Mouse (Mus musculus) stomach, embryonic 14.5 days (tissue): ENCODE measurements around the gene Adrb1. TPM values are rescaled to one million over a fixed set of nuclear protein-coding genes. Genes with fewer than 3 reads are reported as not detected.

ENCODE experiments used
- ATAC-seq: fragments of 200-750 bp; cut with Nextera tagmentation; 2 replicates; pipeline ENCODE4 v1.8.0; 2017; ENCODE audit warnings: low read depth, moderate TSS enrichment; ENCODE audit not compliant: insufficient number of reproducible peaks, insufficient read depth, low FRiP score
- H3K27ac ChIP-seq: fragments of 300-500 bp; sonication (generic); 2 replicates; pipeline ENCODE4 v1.5.1; 2014; ENCODE audit warnings: mild to moderate bottlenecking, low read length, moderate library complexity, mixed read lengths
- H3K27me3 ChIP-seq: fragments of 300-500 bp; sonication (generic); 2 replicates; pipeline ENCODE4 v1.6.1; 2014; ENCODE audit warnings: low read length, control low read depth, mixed read lengths; ENCODE audit not compliant: control insufficient read depth, insufficient read depth
- H3K36me3 ChIP-seq: fragments of 300-500 bp; sonication (generic); 2 replicates; pipeline ENCODE4 v1.6.1; 2014; ENCODE audit warnings: mild to moderate bottlenecking, control low read depth, low read length, moderate library complexity, mixed read lengths; ENCODE audit not compliant: control insufficient read depth, insufficient read depth
- H3K4me1 ChIP-seq: fragments of 300-500 bp; sonication (generic); 2 replicates; pipeline ENCODE4 v1.6.1; 2014; ENCODE audit warnings: low read length, control low read depth, mixed read lengths; ENCODE audit not compliant: control insufficient read depth, insufficient read depth
- H3K4me2 ChIP-seq: fragments of 300-500 bp; sonication (generic); replicated peaks from 2 replicates; pipeline ENCODE4 v1.6.1; 2014; ENCODE audit warnings: low read depth, low read length, control low read depth
- H3K4me3 ChIP-seq: fragments of 300-500 bp; sonication (generic); 2 replicates; pipeline ENCODE4 v1.5.1; 2014; ENCODE audit warnings: low read depth, low read length, control low read depth
- H3K9ac ChIP-seq: fragments of 300-500 bp; sonication (generic); replicated peaks from 2 replicates; pipeline ENCODE4 v1.6.1; 2014; ENCODE audit warnings: low read depth, mild to moderate bottlenecking, control low read depth, low read length, moderate library complexity, mixed read lengths
- H3K9me3 ChIP-seq: fragments of 300-500 bp; sonication (generic); 2 replicates; pipeline ENCODE4 v1.6.1; 2016; ENCODE audit warnings: low read depth, low read length, control low read depth; ENCODE audit not compliant: control insufficient read depth
- whole genome bisulfite sequencing: fragments of 180-500 bp; shearing (Covaris S2); extraction: QIAGEN DNeasy Blood & Tissue Kit; methylation state at CpG from one replicate; pipeline ENCODE4 v1.1.7; 2014; 5-methylcytosine and 5-hydroxymethylcytosine counted together
- polyA plus RNA-seq: library from polyadenylated mRNA; unstranded; fragments of >200 nt; fragmentation: Nextera tagmentation; extraction: Ambion mirVana; gene quantifications from 2 replicates; pipeline ENCODE4 v1.2.1, GENCODE M21; 2014

Adrb1 gene
- polyA plus RNA-seq, 1 experiment from 2014 or later: 1.2 TPM

DNA sequence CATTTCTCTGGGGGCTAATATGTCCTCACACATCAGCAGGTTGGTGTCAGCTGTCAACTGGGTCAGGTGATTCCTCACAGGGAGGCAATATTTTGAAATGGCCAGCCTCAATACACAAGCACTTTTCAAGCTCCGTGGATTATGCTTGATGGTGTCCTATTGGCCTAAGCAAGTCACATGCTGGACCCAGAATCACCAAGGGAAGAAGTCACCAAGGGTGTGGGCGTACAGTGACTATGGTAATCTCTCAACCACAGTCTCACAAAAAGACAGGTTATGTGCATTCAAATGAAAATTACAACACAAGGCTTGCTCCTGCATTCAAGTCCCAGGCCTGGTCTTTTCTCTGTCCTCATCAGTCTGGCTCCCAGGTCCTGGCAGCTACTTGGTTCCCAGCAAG lies 39.7 kb downstream of the Adrb1 start:
- H3K27ac ChIP-seq: no peak overlapping the region
- WGBS: 73% methylated on average over 2 of the region's 2 CpGs
- no peak overlapping the region for H3K4me3 ChIP-seq
- no peak for ATAC-seq
- no peaks in the 10 kb centered on the region for H3K27me3 ChIP-seq
- H3K4me1 ChIP-seq: no peaks in the 10 kb centered on the region
- no peaks in the 10 kb centered on the region for H3K9me3 ChIP-seq
- H3K4me2 ChIP-seq: no peak overlapping the region
- no peak overlapping the region for H3K9ac ChIP-seq
- no peaks in the 10 kb centered on the region for H3K36me3 ChIP-seq

DNA sequence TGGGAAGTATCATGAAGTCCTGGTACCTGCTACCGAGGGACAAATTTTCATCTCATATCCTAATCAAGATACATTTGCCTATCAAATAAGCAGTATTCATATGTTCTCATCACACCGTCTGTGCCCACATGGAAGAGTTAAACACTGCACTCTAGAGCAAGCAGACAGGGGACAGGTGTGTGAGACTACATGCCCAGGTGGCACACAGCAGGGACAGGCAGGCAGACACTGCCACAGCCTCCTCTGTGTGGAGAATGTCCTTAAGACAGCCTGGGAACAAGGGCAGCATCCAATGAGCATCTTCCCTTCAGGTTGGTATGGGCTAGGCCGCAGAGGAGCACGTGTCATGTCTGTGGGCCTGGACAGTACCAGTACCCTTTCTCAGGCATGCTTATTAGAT lies 40.7 kb downstream of the Adrb1 start:
- WGBS: 94% methylated on average over 4 of the region's 4 CpGs
- Histone ChIP-seq H3K4me1 (no peaks in the 10 kb centered on the region), H3K27ac (no peak overlapping the region), H3K27me3 (no peaks in the 10 kb centered on the region), H3K4me2 (no peak overlapping the region), H3K9ac (no peak overlapping the region), H3K36me3 (no peaks in the 10 kb centered on the region), H3K4me3 (no peak overlapping the region), H3K9me3 (no peaks in the 10 kb centered on the region)
- no peak for ATAC-seq

DNA sequence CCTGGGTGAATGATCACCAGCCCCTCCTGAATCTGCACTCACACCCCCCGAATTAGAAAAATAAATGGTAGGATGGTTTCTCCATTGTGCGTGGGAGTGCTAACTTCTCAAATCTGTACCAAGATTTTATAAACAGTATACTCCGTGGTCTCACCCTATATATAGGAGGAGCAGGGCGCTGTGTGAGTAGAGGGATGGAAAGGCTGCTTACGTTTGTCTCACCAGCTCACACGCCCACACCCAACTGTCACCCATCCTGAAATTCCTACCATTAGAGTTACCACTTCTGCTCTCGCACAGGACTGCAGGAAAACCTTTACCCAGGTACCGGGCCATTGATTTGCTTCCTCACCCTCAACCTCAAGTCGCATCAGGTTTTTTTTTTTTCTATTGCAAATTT lies 47.0 kb downstream of the Adrb1 start:
- WGBS: 85% methylated on average over 9 of the region's 9 CpGs
- Histone ChIP-seq H3K9me3 (no peaks in the 10 kb centered on the region), H3K4me1 (no peaks in the 10 kb centered on the region), H3K4me2 (no peak overlapping the region), H3K27ac (no peak overlapping the region), H3K27me3 (no peaks in the 10 kb centered on the region), H3K36me3 (no peaks in the 10 kb centered on the region), H3K9ac (no peak overlapping the region), H3K4me3 (no peak overlapping the region)
- ATAC-seq: no peak

DNA sequence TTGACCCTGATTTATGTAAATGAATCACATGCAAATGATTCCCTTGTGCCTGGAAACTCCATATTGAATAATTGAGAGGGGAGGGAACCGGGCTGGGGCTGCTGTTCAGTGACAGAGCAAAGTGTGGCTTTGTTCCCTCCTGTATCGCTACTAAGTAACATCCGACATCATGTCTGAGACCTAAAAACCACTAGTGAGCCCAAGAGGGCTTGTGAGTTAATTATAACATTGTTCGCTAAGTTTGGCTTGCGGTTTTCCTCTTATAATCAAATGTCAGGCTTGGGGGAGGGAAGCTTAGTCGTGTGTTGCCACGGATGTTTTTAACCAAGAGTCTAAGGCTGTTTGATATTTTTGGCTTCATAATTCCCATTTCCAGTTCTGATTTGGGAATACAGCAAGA lies 50.2 kb downstream of the Adrb1 start:
- no peaks in the 10 kb centered on the region for H3K36me3 ChIP-seq
- H3K4me3 ChIP-seq: no peak overlapping the region
- H3K4me2 ChIP-seq: no peak overlapping the region
- ATAC-seq: no peak
- H3K4me1 ChIP-seq: no peaks in the 10 kb centered on the region; the same call in 1 of the 2 replicates
- WGBS: 83% methylated on average over 7 of the region's 7 CpGs
- no peak overlapping the region for H3K9ac ChIP-seq
- no peaks in the 10 kb centered on the region for H3K27me3 ChIP-seq
- no peak overlapping the region for H3K27ac ChIP-seq
- H3K9me3 ChIP-seq: no peaks in the 10 kb centered on the region

DNA sequence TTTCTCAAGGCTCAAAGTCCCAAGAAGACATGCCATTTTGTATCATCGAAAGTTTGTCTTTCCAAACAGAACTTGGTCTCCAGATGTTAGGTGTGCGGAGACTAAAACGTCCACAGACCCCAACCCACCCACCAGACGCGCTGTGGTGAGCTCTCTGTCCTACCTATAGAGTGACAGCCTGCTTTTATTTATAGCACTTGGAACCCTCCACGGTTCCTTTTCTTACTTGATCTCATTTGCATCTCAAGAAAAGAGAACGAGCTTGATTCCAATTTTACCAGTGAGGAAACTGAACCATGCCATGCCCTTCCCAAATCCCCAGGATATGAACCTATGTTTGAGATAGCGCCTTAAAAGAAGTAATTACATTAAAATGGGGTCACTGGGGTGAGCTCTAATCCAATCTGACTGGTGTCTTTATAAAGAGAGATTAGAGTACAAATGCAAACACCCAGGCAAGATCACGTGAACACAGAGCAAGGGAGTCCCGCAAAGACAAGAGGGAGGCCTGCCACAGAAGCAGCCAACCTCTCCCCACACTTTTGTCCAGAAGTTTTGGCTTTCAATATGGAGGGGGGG lies 51.5 kb downstream of the Adrb1 start:
- Histone ChIP-seq H3K9ac (no peak overlapping the region), H3K4me1 (no peaks in the 10 kb centered on the region; the same call in 1 of the 2 replicates), H3K36me3 (no peaks in the 10 kb centered on the region), H3K27me3 (no peaks in the 10 kb centered on the region), H3K27ac (no peak overlapping the region), H3K4me2 (no peak overlapping the region), H3K4me3 (no peak overlapping the region), H3K9me3 (no peaks in the 10 kb centered on the region)
- ATAC-seq: no peak
- WGBS: 72% methylated on average over 10 of the region's 10 CpGs

DNA sequence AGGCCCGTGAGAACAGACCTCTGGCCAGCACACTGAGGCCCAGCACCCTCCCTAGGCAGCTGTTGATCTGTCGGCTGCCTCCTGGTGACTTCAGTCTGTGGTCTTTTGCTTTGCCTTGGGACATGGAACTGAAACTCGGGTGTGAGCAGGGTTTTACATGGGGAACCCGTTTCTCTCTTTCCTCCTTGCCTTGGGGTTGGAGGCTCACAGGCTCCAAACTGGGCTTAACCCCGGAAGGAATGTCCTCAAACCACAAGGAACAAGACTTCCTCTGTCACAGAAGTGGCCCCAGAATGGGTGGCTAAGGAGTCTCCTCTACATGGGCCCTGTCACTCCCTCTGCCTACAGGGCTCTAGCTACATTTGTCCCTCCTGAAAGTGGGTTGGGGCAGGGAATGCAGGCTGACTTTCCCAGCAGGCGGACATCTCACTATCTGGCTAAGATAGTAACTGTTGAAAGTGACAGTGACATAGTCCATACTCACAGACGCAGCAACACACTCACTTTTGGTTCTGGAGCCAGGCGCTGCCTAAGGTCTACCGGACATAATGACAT lies 52.5 kb downstream of the Adrb1 start:
- ATAC-seq: no peak
- Histone ChIP-seq H3K36me3 (no peaks in the 10 kb centered on the region), H3K4me2 (no peak overlapping the region), H3K4me1 (no peaks in the 10 kb centered on the region; the same call in 1 of the 2 replicates), H3K27ac (no peak overlapping the region), H3K27me3 (no peaks in the 10 kb centered on the region), H3K9me3 (no peaks in the 10 kb centered on the region), H3K9ac (no peak overlapping the region), H3K4me3 (no peak overlapping the region)
- 73% methylated on average over 9 of the region's 9 CpGs for WGBS

GRCm38 (mm10) chr19:56774971-56775892 lies 53.2 kb downstream of the Adrb1 start:
- WGBS: 36% methylated on average over 24 of the region's 24 CpGs
- Histone ChIP-seq H3K9ac (no peak overlapping the region; the same call in 1 of the 2 replicates), H3K9me3 (no peaks in the 10 kb centered on the region), H3K36me3 (no peaks in the 10 kb centered on the region), H3K27me3 (no peaks in the 10 kb centered on the region), H3K27ac (no peak overlapping the region), H3K4me2 (peak overlapping the region; percentile 46), H3K4me3 (peak overlapping the region; percentile 24), H3K4me1 (no peaks in the 10 kb centered on the region; the same call in 1 of the 2 replicates)
- ATAC-seq: no peak; the same call in 1 of the 2 replicates

- WGBS: 3% methylated on average over 18 of the region's 18 CpGs
- Histone ChIP-seq H3K4me1 (no peaks in the 10 kb centered on the region; the same call in 1 of the 2 replicates), H3K9me3 (no peaks in the 10 kb centered on the region), H3K9ac (no peak overlapping the region; the same call in 1 of the 2 replicates), H3K27me3 (no peaks in the 10 kb centered on the region), H3K4me2 (peak overlapping the region; percentile 46), H3K36me3 (no peaks in the 10 kb centered on the region), H3K27ac (no peak overlapping the region), H3K4me3 (peak overlapping the region; percentile 24)
- peak; percentile 12; the same call in 1 of the 2 replicates for ATAC-seq
Observed at GRCm38 (mm10) chr19:56775893-56776718, 54.1 kb downstream of the Adrb1 start.
